Mouse (Mus musculus) lung, postnatal 0 days (tissue): ENCODE measurements around the gene Tgfb2.

Source experiments
- CTCF ChIP-seq: IDR thresholded peaks from 2 replicates; pipeline ENCODE4 v1.5.1; 2016; ENCODE audit warnings: antibody characterized with exemption, mild to moderate bottlenecking
- EP300 ChIP-seq: IDR thresholded peaks from 2 replicates; pipeline ENCODE4 v1.6.1; 2016; ENCODE audit warnings: antibody characterized with exemption, mild to moderate bottlenecking, control low read depth

DNA sequence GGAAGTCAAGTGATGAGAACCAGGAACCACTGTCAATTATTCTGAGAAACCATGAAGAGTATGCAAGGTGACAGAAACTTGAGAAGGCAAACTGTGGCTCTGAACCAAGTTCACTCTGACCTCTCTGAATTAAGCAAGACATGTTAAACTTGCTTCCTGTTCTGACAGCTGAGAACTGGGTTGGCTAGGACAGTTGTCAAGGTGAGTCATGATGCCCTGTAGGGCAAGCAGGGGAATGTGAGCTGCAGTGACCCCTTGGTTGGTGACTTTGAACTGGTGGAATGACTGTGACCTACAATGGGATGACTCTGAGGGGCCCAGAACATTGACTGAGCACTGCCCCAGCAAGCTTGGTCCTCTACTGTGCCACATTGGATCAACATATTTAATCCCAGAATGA lies 121.9 kb downstream of the Tgfb2 start:
- TF ChIP-seq CTCF (no peak), EP300 (no peak)
